Mouse (Mus musculus): ENCODE results near the gene Zbed5. TPM values are rescaled to one million over a fixed set of nuclear protein-coding genes. Genes with fewer than 3 reads are reported as not detected.

Zbed5 gene
- polyA plus RNA-seq (2014; fragmentation: Nextera tagmentation; extraction: Ambion mirVana), result 11.7 and 12.0 TPM in 2 replicates

DNA sequence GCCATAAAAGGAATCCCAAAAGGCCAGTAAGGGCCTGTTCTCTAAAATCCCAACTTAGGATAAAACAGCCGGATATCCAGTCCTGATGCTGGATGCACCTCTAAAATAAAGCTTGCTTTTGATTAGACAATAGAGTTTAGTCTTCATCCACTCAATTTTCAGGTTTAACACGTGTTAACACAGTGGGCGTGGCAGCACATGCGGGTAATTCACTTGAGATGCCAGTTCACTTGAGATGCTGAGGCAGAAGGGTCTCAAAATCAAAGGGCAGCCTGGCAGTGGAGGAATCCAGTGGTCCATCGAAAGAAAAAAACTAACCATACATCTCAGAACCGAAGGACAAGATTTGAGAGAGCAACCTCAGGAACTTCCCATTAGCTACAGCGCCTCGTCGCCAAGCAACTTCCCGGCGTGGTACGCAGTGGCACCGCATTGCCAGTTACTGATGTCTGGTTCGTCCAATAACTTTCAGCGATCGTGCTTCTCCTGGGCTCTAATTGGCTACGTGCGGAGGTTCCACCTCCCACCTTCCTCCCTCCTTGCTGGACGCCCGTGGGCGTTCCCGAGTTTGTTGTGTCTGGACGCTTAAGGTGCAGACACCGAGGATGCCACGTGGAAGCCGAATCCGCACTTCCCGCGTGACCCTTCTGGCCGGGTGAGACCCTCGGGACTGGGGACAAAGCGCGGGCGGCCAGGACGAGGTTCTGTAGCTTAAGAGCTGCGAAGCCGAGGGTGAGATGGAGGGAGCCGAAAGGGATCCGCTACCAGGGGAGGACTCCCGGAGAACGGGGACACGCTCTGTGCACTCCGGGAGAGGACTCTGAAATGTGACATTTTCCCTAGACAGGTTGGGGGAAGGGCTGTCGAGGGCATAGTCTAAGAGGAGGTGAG lies at the start of gene Zbed5:
Gene Zbed5, plus strand, starts transcription at position 526 of the 891 bp plus-strand sequence.
- peak; percentile 97 for ATAC-seq (replicated peaks; ENCODE audit: insufficient number of reproducible peaks, low FRiP score, low TSS enrichment, low read depth)
- H3K27me3 ChIP-seq (ENCODE audit: control insufficient read depth, insufficient read depth, low read length), result no peaks in the 10 kb centered on the region
- no peaks in the 10 kb centered on the region for H3K36me3 ChIP-seq (replicated peaks; ENCODE audit: control insufficient read depth, insufficient read depth, low read depth, low read length)
- peak within 1 kb of the TSS; percentile 71 for H3K4me2 ChIP-seq (ENCODE audit: low read depth, low read length)
- H3K4me1 ChIP-seq (ENCODE audit: control insufficient read depth, insufficient read depth, low read length), result no peaks in the 10 kb centered on the region
- no peak within 1 kb of the TSS for H3K27ac ChIP-seq (replicated peaks; ENCODE audit: low read depth, low read length)
- peak; percentile 95 for DNase-seq (ENCODE audit: low spot score)
- H3K9ac ChIP-seq (replicated peaks; ENCODE audit: low read length), result peak within 1 kb of the TSS; percentile 69
- WGBS, result 3% methylated on average over 44 of the region's 44 CpGs
- H3K4me3 ChIP-seq (ENCODE audit: low read depth, low read length), result peak within 1 kb of the TSS; percentile 66
- H3K9me3 ChIP-seq (replicated peaks; ENCODE audit: control insufficient read depth, low read length), result no peaks in the 10 kb centered on the region

DNA sequence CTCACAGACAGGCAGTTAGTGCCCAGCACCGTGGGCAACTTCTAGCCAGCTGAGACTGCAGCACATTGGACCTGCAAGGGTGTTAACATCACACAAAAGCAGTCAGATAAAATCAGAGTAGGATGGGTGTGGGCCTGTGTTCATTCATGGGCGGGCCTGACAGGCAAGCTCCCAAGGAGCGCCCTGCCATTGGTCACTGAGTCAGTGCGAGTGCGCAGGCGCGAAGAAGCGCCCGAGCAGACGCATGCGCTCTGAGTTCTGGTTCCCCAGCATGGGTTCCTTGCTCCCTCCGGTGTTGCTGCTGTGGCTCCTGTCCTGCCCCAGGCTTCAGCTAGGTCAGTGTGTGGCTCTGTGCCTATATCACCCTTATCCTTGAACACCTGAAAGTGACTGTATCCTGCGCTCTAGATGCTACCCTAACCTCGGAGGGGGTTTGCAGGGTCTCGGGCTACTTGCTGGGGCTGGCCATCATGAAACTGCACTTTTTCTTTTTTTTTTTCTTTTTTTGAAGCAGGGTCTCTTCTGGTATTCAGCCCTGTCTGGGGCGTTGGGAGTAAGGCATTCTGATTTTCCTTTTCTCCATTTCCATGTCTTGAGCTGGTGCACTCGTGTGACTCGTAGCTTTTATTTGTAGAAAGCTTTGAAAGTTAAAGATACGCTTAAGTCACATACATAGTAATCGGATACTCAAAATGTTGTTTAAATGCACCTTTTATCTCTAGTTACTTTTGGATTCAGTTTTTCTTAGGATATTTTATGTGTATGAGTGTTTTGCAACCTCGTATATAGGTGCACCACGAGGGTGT lies 48.6 kb upstream of the Zbed5 start, which contains the start of gene Sumf2:
Gene Sumf2, plus strand, starts transcription at position 235 of the 806 bp plus-strand sequence.
- 14% methylated on average over 22 of the region's 22 CpGs for WGBS
- no peaks in the 10 kb centered on the region for H3K9me3 ChIP-seq (replicated peaks; ENCODE audit: control insufficient read depth, low read length)
- peak within 1 kb of the TSS; percentile 47; the same call in 1 of the 2 replicates for H3K27ac ChIP-seq (replicated peaks; ENCODE audit: low read depth, low read length)
- peak within 1 kb of the TSS; percentile 56 for H3K4me2 ChIP-seq (ENCODE audit: low read depth, low read length)
- H3K36me3 ChIP-seq (replicated peaks; ENCODE audit: control insufficient read depth, insufficient read depth, low read depth, low read length), result peaks cover 5% of the 10 kb centered on the region
- peak; percentile 97 for ATAC-seq (replicated peaks; ENCODE audit: insufficient number of reproducible peaks, low FRiP score, low TSS enrichment, low read depth)
- peak; percentile 96 for DNase-seq (ENCODE audit: low spot score)
- H3K9ac ChIP-seq (replicated peaks; ENCODE audit: low read length), result peak within 1 kb of the TSS; percentile 84
- H3K4me3 ChIP-seq (ENCODE audit: low read depth, low read length), result peak within 1 kb of the TSS; percentile 66
- no peaks in the 10 kb centered on the region for H3K4me1 ChIP-seq (ENCODE audit: control insufficient read depth, insufficient read depth, low read length)
- H3K27me3 ChIP-seq (ENCODE audit: control insufficient read depth, insufficient read depth, low read length), result no peaks in the 10 kb centered on the region

DNA sequence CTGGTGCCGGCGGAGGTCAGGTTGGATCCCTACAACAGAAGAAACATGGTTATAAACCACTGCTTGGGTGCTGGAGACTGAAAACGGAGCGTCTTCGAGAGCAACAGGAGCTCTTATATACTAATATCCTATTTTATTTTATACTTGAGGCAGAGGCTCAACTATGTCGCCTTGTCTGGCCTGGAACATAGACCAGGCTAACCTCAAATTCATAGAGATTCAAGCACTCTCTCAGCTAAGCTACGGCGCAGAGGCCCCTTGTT lies 48.0 kb upstream of the Zbed5 start:
- Histone ChIP-seq H3K4me3 (ENCODE audit: low read depth, low read length) (peak overlapping the region; percentile 66), H3K9me3 (replicated peaks; ENCODE audit: control insufficient read depth, low read length) (no peaks in the 10 kb centered on the region), H3K27me3 (ENCODE audit: control insufficient read depth, insufficient read depth, low read length) (no peaks in the 10 kb centered on the region), H3K9ac (replicated peaks; ENCODE audit: low read length) (peak overlapping the region; percentile 84; the same call in 1 of the 2 replicates), H3K27ac (replicated peaks; ENCODE audit: low read depth, low read length) (no peak overlapping the region), H3K4me2 (ENCODE audit: low read depth, low read length) (peak overlapping the region; percentile 56), H3K4me1 (ENCODE audit: control insufficient read depth, insufficient read depth, low read length) (no peaks in the 10 kb centered on the region), H3K36me3 (replicated peaks; ENCODE audit: control insufficient read depth, insufficient read depth, low read depth, low read length) (peaks cover 5% of the 10 kb centered on the region)
- DNase-seq (ENCODE audit: low spot score), result no peak
- 66% methylated on average over 8 of the region's 8 CpGs for WGBS
- no peak for ATAC-seq (replicated peaks; ENCODE audit: insufficient number of reproducible peaks, low FRiP score, low TSS enrichment, low read depth)

DNA sequence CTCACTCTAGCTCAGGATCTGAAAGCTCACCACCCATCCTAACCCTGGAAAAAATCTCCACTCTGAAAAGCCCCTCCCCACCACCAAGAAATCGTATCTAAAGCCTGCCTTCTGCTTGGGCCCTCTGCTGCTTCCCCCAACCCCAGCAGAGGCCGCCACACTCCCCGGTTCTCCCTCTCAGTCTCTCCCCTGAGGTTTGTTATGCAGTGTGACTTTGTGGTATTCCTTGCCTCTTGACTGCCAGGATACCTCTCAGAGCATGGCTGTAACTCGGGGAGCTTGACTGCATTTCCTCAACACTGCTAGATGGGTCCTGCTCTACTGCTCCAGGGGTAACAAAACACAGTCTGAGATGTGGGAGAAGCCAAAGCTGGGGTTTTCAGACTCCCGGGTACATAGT lies 40.4 kb upstream of the Zbed5 start:
- Histone ChIP-seq H3K4me3 (ENCODE audit: low read depth, low read length) (no peak overlapping the region), H3K27me3 (ENCODE audit: control insufficient read depth, insufficient read depth, low read length) (no peaks in the 10 kb centered on the region), H3K36me3 (replicated peaks; ENCODE audit: control insufficient read depth, insufficient read depth, low read depth, low read length) (no peaks in the 10 kb centered on the region; the same call in 1 of the 2 replicates), H3K9ac (replicated peaks; ENCODE audit: low read length) (no peak overlapping the region), H3K9me3 (replicated peaks; ENCODE audit: control insufficient read depth, low read length) (no peaks in the 10 kb centered on the region), H3K4me2 (ENCODE audit: low read depth, low read length) (no peak overlapping the region), H3K27ac (replicated peaks; ENCODE audit: low read depth, low read length) (no peak overlapping the region), H3K4me1 (ENCODE audit: control insufficient read depth, insufficient read depth, low read length) (no peaks in the 10 kb centered on the region)
- ATAC-seq (replicated peaks; ENCODE audit: insufficient number of reproducible peaks, low FRiP score, low TSS enrichment, low read depth), result no peak
- 38% methylated on average over 5 of the region's 5 CpGs for WGBS
- DNase-seq (ENCODE audit: low spot score), result no peak

DNA sequence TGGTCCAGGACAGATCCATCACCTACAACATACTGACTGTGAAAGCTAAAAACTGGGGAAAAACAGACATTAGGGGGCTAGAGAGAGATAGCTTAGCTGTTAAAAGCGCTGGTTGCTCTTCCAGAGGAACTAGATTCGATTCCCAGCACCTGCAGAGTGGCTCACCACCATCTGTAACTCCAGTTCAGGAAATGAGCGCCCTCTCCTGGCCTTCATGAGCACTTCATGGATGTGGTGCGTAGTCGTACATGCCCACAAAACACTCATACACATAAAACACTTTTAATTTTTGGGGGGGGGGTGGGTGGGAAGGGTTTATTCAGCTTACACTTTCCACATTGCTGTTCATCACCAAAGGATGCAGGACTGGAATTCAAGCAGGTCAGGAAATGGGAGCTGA lies 39.1 kb upstream of the Zbed5 start:
- WGBS, result 81% methylated on average over 5 of the region's 5 CpGs
- Histone ChIP-seq H3K4me3 (ENCODE audit: low read depth, low read length) (no peak overlapping the region), H3K27me3 (ENCODE audit: control insufficient read depth, insufficient read depth, low read length) (no peaks in the 10 kb centered on the region), H3K4me2 (ENCODE audit: low read depth, low read length) (no peak overlapping the region), H3K4me1 (ENCODE audit: control insufficient read depth, insufficient read depth, low read length) (no peaks in the 10 kb centered on the region), H3K27ac (replicated peaks; ENCODE audit: low read depth, low read length) (no peak overlapping the region), H3K36me3 (replicated peaks; ENCODE audit: control insufficient read depth, insufficient read depth, low read depth, low read length) (no peaks in the 10 kb centered on the region; the same call in 1 of the 2 replicates), H3K9ac (replicated peaks; ENCODE audit: low read length) (no peak overlapping the region), H3K9me3 (replicated peaks; ENCODE audit: control insufficient read depth, low read length) (no peaks in the 10 kb centered on the region)
- DNase-seq (ENCODE audit: low spot score) (no peak), ATAC-seq (replicated peaks; ENCODE audit: insufficient number of reproducible peaks, low FRiP score, low TSS enrichment, low read depth) (no peak)

DNA sequence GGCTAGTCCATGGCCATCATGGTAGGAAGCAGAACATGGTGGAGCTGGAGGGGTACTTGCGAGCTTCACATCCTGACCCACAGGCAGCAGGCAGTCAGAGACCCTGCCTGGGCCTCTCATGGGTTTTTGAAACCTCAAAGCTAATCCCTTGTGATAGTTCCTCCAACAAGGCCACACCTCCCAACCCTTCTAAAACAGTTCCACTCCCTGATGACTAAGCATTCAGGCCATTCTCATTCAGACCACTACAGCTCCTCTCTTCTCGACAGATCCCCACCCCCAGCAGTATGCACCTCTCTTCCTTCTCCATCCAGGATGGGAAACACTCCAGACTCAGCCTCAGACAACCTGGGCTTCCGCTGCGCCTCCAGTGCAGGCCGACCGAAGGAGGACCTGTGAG lies 33.2 kb upstream of the Zbed5 start:
- WGBS, result 96% methylated on average over 6 of the region's 6 CpGs
- H3K27ac ChIP-seq (replicated peaks; ENCODE audit: low read depth, low read length), result no peak overlapping the region
- no peaks in the 10 kb centered on the region for H3K4me1 ChIP-seq (ENCODE audit: control insufficient read depth, insufficient read depth, low read length)
- H3K4me3 ChIP-seq (ENCODE audit: low read depth, low read length), result no peak overlapping the region
- H3K4me2 ChIP-seq (ENCODE audit: low read depth, low read length), result no peak overlapping the region
- H3K9ac ChIP-seq (replicated peaks; ENCODE audit: low read length), result no peak overlapping the region
- ATAC-seq (replicated peaks; ENCODE audit: insufficient number of reproducible peaks, low FRiP score, low TSS enrichment, low read depth) (no peak), DNase-seq (ENCODE audit: low spot score) (no peak)
- H3K27me3 ChIP-seq (ENCODE audit: control insufficient read depth, insufficient read depth, low read length), result no peaks in the 10 kb centered on the region
- H3K36me3 ChIP-seq (replicated peaks; ENCODE audit: control insufficient read depth, insufficient read depth, low read depth, low read length), result peaks cover 2% of the 10 kb centered on the region; the same call in 1 of the 2 replicates
- H3K9me3 ChIP-seq (replicated peaks; ENCODE audit: control insufficient read depth, low read length), result no peaks in the 10 kb centered on the region

DNA sequence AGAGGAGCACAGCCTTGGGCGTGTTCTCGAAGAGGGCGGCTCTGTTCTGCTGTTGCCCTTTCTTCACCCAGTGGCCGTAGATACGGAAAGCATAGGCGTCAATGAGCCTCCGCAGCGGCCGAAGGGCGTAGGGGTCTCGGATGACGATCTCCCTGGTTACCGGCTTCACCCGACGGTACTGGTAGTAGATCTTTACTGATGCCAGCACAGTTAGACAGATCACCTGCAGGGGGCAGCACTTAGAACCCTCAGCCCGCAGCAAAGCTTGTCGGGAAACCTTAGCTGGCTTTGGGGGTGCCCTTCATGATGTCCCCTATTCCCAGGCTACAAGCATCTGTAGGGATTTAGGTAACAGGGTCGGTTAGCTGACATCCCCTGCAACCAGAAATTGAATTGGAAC lies 31.1 kb upstream of the Zbed5 start:
- Histone ChIP-seq H3K9me3 (replicated peaks; ENCODE audit: control insufficient read depth, low read length) (no peaks in the 10 kb centered on the region), H3K36me3 (replicated peaks; ENCODE audit: control insufficient read depth, insufficient read depth, low read depth, low read length) (peaks cover 2% of the 10 kb centered on the region; the same call in 1 of the 2 replicates), H3K4me1 (ENCODE audit: control insufficient read depth, insufficient read depth, low read length) (no peaks in the 10 kb centered on the region), H3K27ac (replicated peaks; ENCODE audit: low read depth, low read length) (no peak overlapping the region), H3K4me2 (ENCODE audit: low read depth, low read length) (peak overlapping the region; percentile 5), H3K9ac (replicated peaks; ENCODE audit: low read length) (no peak overlapping the region), H3K4me3 (ENCODE audit: low read depth, low read length) (no peak overlapping the region), H3K27me3 (ENCODE audit: control insufficient read depth, insufficient read depth, low read length) (no peaks in the 10 kb centered on the region)
- DNase-seq (ENCODE audit: low spot score) (peak; percentile 42), ATAC-seq (replicated peaks; ENCODE audit: insufficient number of reproducible peaks, low FRiP score, low TSS enrichment, low read depth) (no peak)
- WGBS, result 11% methylated on average over 18 of the region's 18 CpGs

DNA sequence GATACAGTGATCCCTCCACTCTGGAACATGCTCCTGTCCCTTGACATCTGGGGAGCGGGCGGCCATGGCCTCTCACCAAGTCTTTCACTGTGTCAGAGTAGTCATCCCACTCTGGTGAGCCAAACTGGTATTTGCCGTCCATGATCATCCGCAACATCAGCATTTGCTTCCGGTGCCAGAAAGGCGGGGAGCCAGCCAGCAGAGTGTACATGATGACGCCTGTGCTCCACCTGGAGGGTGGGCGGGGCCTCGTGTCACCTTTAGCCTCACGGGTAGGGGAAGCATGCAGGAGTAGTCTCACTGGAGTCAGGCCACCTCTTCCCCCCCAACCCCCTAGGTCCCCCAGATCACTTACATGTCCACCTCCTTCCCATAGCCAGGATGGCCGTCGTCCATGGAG lies 29.7 kb upstream of the Zbed5 start:
- no peaks in the 10 kb centered on the region for H3K27me3 ChIP-seq (ENCODE audit: control insufficient read depth, insufficient read depth, low read length)
- H3K9me3 ChIP-seq (replicated peaks; ENCODE audit: control insufficient read depth, low read length), result no peaks in the 10 kb centered on the region
- no peak overlapping the region for H3K4me3 ChIP-seq (ENCODE audit: low read depth, low read length)
- 86% methylated on average over 12 of the region's 12 CpGs for WGBS
- ATAC-seq (replicated peaks; ENCODE audit: insufficient number of reproducible peaks, low FRiP score, low TSS enrichment, low read depth), result no peak
- DNase-seq (ENCODE audit: low spot score), result no peak
- no peaks in the 10 kb centered on the region for H3K4me1 ChIP-seq (ENCODE audit: control insufficient read depth, insufficient read depth, low read length)
- H3K27ac ChIP-seq (replicated peaks; ENCODE audit: low read depth, low read length), result no peak overlapping the region
- no peak overlapping the region for H3K4me2 ChIP-seq (ENCODE audit: low read depth, low read length)
- no peak overlapping the region for H3K9ac ChIP-seq (replicated peaks; ENCODE audit: low read length)
- H3K36me3 ChIP-seq (replicated peaks; ENCODE audit: control insufficient read depth, insufficient read depth, low read depth, low read length), result peaks cover 2% of the 10 kb centered on the region; the same call in 1 of the 2 replicates
